Mouse (Mus musculus): ENCODE data around the gene Ddx25. TPM values are rescaled to one million over a fixed set of nuclear protein-coding genes. Genes with fewer than 3 reads are reported as not detected.

Ddx25 gene
- polyA plus RNA-seq, 1 experiment from 2014 or later: 21.6 TPM

DNA sequence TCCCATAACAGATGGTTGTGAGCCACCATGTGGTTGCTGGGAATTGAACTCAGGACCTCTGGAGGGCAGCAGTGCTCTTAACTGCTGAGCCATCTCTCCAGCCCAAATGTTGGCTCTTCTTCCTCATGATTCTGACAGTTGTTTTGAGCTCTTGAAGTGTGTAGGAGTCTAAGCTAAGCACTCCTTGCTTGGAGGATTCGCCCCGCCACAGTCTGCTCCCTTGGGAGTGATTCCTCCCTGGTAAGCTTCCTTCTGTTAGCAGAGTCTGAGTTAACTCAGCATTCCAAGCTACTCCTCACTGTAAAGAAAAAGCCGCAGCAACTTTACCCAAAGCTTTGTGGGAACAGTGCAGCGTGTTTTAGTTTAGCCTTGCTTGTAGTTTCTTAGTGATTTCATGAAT is 69.8 kb downstream of the Ddx25 start:
- peaks cover 19% of the 10 kb centered on the region for H3K36me3 ChIP-seq (ENCODE audit: control insufficient read depth, insufficient read depth)
- no peak overlapping the region for H3K27ac ChIP-seq (ENCODE audit: low read length)
- no peaks in the 10 kb centered on the region for H3K27me3 ChIP-seq (replicated peaks; ENCODE audit: control insufficient read depth, insufficient read depth, low read length)
- no peaks in the 10 kb centered on the region for H3K9me3 ChIP-seq (ENCODE audit: control insufficient read depth, low read length)
- H3K4me1 ChIP-seq (replicated peaks; ENCODE audit: control insufficient read depth, insufficient read depth, low read length): peaks cover 11% of the 10 kb centered on the region
- ATAC-seq: no peak
- WGBS: 85% methylated on average over 4 of the region's 4 CpGs
- no peak overlapping the region for H3K4me3 ChIP-seq (replicated peaks; ENCODE audit: low read length)
- no peak overlapping the region for H3K4me2 ChIP-seq (ENCODE audit: low read length)
- no peak overlapping the region for H3K9ac ChIP-seq (replicated peaks; ENCODE audit: low read depth, low read length)

Other genes with a start within 250 kb of the Ddx25 start
- 11.9 and 12.3 TPM in 2 replicates for gene Cdon, start 137.4 kb downstream of the Ddx25 start, polyA plus RNA-seq (2015; fragmentation: Nextera tagmentation; extraction: Ambion mirVana)
- not detected in 2 replicates for gene Gm1113, start 40.3 kb downstream of the Ddx25 start, polyA plus RNA-seq (2015; fragmentation: Nextera tagmentation; extraction: Ambion mirVana)
- 15.7 and 20.6 TPM in 2 replicates for gene Pus3, start 67 bp upstream of the Ddx25 start, polyA plus RNA-seq (2015; fragmentation: Nextera tagmentation; extraction: Ambion mirVana)
- 1.3 and 2.3 TPM in 2 replicates for gene Pate2, start 11.8 kb upstream of the Ddx25 start, polyA plus RNA-seq (2015; fragmentation: Nextera tagmentation; extraction: Ambion mirVana)
- 25.1 and 26.3 TPM in 2 replicates for gene Hyls1, start 11.9 kb upstream of the Ddx25 start, polyA plus RNA-seq (2015; fragmentation: Nextera tagmentation; extraction: Ambion mirVana)
- not detected in 2 replicates for gene Pate4, start 53.4 kb upstream of the Ddx25 start, polyA plus RNA-seq (2015; fragmentation: Nextera tagmentation; extraction: Ambion mirVana)
- gene Pate3, start 89.7 kb upstream of the Ddx25 start, polyA plus RNA-seq (2015; fragmentation: Nextera tagmentation; extraction: Ambion mirVana): not detected in 2 replicates
- not detected in 2 replicates for gene Pate1, start 128.9 kb upstream of the Ddx25 start, polyA plus RNA-seq (2015; fragmentation: Nextera tagmentation; extraction: Ambion mirVana)
- not detected in 2 replicates for gene Gm17677, start 182.5 kb upstream of the Ddx25 start, polyA plus RNA-seq (2015; fragmentation: Nextera tagmentation; extraction: Ambion mirVana)
- gene Gm17727, start 219.6 kb upstream of the Ddx25 start, polyA plus RNA-seq (2015; fragmentation: Nextera tagmentation; extraction: Ambion mirVana): not detected in 2 replicates
- not detected in 2 replicates for gene Gm27235, start 231.6 kb upstream of the Ddx25 start, polyA plus RNA-seq (2015; fragmentation: Nextera tagmentation; extraction: Ambion mirVana)
- gene D730048I06Rik, start 231.6 kb upstream of the Ddx25 start, polyA plus RNA-seq (2015; fragmentation: Nextera tagmentation; extraction: Ambion mirVana): not detected in 2 replicates

All from forebrain, embryonic 16.5 days (tissue).